Mouse (Mus musculus) urinary bladder, postnatal 36 days (tissue): ENCODE measurements around the gene Mfng.

ENCODE experiments used
- DNase-seq, 2 experiments: peaks; one replicate each; pipeline ENCODE4 v3.0.0; 2022; ENCODE audit warnings: low spot score in 2 of 2, mixed read lengths in 1 of 2

Gene Mfng

DNA sequence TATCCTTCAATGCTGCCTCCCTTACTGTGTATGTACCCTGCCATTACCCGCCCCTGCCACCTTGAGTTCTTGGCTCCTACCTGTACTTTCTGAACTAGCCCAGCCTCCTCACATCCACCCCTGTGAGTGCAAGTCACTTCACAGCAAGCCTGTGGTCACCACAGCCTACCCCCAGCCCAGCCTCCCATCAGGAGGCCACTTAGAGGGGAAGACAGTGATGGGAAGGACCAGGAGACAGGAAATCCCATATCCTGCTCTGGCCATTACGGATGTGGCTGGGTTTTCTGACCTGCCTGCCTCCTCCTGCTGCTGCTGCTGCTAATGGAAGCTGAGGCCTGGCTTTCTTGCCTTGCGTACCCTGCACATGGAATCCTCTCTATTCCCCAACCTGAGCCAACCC lies 14.8 kb upstream of the Mfng start:
- DNase-seq: no peak

DNA sequence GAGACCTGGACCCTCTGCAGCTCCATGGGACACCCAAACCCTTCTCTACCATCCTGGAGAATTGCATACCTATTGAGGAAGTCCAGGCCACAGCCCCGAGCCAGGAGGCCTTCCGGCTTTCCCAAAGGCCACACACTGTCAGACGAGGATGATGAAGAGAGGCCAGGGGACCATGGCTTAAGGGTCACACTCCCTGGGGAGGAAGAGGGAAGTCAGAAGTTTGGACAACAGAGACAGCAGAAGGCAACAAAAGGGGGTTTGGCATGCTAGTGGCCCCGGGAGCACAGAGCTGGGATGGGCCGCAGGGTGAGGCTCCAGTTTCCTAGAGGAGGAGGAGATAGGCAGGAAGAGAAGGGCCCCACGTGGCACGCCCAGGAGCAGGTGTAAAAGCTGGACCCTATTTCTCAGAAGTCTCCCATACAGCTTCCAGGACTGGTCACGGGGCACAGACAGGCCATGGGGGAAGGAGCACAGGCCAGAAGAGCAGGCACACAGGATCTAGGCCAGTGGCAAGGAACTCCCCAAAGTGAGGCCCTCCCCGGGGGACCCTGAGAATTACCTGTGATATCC lies 14.1 kb upstream of the Mfng start:
- DNase-seq: no peak

DNA sequence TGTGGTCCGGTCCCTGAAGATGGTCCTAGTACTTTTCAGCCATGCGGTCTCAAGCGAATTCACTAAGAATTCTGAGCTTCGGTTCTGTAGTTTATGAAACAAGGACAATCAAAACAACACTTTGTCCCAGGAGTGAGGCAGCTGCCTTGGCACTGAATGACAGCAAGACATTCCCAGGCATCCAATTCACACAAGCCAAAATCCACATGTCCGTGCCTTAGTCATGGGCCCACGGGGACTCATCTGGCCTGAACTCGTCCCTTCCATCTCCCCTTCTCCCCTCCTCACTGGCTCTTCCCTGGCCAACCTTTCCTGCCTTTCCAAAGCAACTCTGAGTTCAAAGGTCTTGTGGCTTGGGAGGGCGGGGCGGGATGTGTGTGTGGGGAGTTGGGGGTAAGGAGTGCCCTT lies 13.1 kb upstream of the Mfng start:
- peak in 1 of 2 experiments; percentile 37 for DNase-seq

DNA sequence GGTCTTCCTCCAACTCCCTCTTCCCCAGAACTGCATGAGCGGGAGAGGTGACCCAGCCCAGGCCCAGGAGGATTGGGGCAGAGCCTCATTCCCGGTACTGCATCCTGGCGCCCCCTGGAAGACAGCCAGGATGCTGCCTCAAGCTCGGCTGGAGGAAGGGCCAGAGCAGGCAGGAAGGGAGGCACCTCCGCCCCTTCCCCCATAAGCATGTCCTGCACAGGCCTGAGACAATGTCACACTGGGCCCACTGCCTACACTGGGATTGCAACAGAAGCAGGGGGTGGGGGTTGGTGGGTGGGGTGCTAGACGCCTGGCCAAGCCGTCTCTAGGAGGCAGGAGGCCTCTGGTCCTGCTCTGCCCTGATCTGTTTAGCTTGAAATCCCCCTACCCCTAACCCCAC lies 12.7 kb upstream of the Mfng start:
- peak in 1 of 2 experiments; percentile 74 for DNase-seq

DNA sequence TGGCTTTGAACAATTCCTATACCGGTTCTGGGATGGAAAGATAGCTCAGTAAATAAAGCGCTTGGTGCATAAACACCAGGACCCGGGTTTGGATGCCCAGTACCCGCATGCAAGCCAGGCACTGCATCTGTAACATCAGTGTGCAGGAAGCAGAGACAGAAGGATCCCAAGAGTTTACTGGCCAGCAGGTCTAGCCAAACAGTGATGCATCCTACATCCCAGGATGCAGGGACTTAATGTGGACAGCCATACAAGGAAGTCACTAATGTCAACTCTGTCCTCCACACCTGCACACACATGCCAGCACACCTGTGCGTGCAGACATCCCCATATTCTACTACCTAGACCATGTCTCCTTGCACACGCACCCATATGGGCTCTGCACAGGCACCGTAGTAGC lies 12.0 kb upstream of the Mfng start:
- no peak for DNase-seq

DNA sequence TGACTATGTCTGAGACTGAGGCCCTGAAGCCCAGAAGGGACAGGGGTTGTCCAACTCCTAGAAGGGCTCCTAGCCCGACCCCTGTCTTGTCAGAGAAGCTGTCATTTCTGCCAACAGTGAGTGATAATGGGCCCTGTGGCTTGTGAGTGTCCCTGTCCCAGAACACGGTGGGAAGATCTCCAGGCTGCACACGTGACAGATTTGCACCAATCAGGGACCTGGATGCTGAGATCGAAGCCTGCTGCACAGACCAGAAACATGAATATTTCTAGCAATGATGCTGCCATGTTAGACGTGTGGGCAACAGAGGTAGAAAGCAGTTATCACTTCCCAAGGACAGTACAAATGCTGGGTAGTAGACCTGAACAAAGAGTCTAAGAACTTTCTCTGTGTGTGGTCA lies 11.2 kb upstream of the Mfng start:
- DNase-seq: no peak

DNA sequence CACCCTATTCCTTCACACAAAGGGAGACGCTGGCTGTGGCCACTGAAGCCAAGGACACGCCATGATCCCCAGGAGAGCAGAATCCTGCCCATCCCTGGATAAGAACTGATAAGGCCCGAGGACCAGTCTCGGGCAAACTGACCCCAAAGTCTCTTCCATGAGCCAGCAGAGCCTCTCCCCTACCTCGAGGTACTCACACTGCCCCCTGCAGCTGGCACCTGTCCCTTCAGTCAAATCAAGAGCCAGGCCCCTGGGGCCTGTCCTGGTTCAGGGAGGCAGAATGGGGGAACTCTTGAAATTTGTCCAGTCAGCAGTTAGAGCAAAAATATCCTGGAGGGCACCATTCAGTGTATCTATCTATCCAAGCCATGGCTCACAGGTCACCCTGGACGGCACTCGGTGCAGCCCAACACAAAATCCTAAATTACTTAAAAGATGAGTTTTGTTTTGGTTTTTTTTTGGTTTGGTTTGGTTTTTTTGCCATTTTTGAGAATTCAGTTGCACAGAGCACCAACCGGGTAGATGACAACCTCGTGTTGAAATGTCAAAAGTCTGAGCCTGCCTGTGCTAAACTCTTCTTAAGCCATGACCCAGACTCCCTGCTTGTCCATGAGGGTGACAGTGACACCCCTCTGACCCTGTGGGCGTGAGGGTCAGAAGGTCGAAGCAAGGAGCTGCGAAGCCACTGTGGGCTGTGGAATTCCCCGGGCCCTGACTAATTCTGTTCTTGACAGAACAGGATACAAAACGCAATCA lies 9.3 kb upstream of the Mfng start:
- no peak for DNase-seq

DNA sequence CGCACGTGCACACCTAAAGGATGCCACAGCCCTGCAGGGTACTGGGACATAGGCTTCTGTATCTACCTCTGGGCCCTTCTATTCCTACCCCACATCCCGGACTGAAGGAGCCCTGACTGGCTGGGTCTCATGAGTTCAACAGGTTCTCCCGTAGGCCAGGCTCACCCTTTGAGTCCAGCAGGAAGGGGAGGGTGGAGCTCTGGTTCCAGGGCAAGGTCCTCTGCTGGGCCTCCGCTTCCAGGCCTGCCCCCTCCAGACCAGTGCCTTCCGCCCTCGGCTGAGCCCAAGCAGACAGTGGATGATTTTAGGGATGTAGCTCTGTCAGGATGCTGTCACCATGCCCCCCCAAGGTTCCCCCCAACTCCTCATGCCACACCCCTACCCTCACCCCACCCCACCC lies 7.6 kb upstream of the Mfng start:
- DNase-seq: no peak

DNA sequence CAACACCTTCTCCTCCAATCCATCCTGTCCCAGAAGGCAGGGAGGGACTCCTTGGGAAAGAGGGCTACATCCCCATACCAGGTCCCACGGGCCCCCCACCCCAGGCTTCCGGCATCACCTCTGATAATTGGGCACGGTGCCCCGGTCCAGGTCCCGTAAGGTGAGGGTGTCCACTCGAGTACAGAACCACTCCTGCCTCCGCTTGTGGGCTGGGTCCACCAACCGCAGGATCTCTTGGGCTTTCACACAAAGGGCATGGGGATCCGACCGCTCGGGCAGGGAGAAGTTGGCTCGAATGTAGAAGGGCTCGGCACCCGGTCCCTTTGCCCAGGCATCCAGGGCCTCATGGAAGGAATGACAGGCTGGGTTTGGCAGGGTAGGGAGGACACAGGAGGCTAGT lies 7.1 kb upstream of the Mfng start:
- no peak for DNase-seq

DNA sequence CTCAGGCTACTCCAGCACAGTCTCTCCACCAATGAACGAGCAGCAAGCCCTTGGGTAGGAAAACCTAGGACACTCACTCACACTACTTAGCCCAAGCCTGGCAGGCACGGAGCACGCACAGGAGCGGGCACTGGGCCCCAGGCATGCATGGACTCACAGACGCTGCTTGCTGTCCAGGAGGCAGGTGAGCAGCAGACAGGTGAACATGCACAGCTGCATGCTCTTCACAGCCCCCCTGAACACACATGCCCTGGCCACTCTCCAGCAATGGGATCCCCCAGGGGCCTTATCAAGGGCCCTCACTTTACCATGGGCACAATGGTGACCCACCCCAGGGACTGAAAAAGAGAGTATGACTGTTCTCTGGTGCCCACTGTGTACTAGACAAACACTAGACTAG lies 6.4 kb upstream of the Mfng start:
- DNase-seq: no peak

DNA sequence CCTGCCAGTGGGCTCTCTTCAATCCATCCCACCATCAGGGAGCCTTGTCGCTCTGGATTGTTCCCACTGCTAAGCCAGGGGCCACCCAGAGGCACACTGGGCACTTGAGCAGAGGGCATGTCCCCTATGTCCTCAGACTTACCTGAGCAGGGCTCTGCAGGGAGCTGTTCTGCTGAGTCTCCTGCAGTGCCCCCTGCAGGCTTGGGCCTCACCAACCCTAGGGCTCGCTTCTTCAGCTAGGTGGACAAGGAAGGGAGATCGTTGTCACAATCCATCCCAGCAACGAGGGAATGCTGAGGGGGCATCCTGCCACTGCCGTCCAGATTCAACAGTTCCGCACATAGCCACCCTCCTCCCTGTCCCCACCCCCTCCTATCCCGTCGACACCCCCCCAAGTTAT lies 6.0 kb upstream of the Mfng start:
- DNase-seq: no peak

DNA sequence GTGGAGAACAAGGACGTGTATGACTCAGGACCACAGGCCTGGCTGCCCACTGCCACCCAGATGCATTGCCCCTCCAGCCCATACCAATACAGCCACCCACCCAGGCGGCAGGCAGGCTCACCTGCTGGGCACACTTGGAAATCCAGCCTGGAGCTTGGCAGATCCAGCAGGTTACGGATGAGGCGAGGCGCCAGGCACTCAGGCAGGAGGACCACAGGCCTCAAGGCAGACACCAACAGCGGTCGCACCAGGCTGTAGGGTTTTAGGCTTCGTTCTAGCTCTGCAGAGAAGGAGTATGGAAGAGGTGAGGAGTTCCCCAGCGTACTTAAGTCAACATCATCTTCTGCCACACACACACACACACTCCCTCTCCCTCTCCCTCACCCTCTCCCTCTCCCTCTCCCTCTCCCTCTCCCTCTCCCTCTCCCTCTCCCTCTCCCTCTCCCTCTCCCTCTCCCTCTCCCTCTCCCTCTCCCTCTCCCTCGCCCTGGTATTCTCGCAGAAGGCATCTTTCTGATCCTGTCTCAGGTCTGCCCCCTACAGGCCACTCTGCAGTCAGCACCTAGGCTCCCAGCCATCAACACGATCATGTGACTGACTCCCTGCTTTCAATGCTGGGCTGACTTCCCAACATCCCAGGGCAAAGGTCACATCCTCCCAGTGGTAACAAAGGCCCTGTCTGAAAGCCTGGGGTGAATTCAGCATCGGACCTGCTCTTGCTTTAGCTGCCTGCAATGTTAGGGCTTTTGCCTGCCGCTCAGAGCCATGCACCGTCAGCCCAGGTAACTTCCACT lies 5.0 kb upstream of the Mfng start:
- peak; percentile 67 to 86 for DNase-seq

DNA sequence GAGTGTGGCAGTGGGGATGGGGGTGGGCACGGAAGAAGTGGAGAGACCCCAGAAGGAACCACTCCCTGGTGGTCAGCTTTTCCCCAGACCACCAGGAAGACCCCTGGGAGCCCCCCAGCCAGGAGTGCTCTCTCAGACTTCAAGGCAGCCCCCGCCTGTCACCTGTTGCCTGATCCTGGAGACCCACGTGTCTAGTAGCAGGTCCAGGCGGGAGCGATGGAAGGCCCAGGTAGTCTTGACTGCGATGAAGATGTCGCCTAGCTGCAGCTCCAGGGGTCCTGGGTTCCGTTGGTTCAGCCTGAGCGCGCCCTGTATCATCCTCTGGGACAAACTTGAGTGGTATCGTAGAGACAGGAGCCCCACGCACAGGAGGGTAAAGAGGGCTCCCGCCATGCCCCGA lies 419 bp downstream of the Mfng start:
- DNase-seq: no peak

DNA sequence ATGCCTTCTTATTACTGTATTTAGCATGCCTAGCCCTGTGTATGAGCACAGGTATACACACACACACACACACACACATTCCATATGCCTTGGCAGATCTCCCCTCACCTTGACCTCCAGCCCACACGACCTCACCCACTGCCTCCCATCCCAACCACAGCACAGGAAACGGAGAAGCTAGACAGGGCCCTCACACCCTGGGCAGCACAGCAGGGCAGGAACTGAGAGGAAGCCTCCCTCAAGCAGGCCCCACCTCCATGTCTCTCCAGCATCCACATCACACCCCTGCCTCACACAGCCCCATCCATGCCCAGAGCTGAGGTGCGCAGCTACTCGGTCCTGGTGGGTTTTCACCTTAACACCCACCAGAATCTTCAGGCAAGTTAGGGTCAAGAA lies 909 bp downstream of the Mfng start:
- DNase-seq: no peak

DNA sequence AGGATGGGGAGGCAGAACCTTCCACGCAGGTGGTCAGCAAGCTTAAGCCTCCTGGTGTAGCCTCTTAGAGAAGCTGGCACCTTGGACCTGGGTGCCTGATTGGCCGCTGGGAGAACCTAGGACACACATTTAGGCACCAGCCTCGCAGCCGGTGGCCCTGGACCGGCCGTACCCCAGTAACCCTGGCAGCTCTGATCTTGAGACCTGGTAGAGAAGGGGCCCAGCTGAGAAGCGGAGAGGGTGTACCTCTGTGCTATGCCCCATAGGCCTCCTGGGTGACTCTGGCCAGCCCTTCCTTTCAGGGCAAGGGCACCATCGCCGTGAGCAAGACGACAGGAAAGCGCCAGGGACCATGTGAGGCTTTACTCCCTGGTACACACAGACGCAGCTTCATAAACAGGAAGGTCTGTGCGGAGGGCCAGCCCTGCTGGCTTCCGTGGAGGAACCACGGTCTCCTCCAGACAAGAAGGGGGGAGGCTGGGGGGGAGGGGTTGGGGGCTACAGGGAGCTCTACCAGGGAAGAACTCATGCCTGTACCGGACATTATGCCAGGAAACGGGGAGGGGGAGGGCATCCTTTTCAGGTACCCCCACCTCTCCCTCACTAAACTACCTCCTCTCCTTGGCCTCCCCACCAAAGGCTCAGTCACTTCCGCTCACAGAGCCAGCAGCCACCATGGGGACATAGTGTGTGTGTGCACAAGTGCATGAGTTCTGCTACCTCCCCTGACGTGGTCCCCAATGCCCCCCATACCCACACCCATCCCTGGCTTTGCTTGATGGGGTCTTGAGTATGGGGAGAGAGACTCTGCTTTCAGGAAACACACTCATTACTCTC lies 1.5 kb downstream of the Mfng start:
- no peak for DNase-seq

DNA sequence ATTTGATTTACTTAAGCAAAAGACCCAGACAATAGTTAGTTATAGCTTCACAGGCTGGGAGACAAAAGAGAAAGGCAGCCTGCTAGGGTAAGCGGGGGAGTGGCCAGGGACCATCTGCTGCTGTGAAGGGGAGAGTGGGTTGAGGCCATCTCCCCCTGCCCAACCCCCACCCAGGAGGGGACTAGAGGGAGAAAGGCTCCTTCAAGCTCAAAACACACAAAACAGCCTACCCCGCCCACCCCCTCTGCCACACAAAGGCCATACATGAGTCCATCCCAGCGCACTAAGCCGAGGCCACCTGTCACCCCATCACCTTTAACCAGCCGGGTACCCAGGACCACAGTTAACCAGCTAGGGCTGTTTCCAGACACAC lies 2.3 kb downstream of the Mfng start:
- DNase-seq: no peak

DNA sequence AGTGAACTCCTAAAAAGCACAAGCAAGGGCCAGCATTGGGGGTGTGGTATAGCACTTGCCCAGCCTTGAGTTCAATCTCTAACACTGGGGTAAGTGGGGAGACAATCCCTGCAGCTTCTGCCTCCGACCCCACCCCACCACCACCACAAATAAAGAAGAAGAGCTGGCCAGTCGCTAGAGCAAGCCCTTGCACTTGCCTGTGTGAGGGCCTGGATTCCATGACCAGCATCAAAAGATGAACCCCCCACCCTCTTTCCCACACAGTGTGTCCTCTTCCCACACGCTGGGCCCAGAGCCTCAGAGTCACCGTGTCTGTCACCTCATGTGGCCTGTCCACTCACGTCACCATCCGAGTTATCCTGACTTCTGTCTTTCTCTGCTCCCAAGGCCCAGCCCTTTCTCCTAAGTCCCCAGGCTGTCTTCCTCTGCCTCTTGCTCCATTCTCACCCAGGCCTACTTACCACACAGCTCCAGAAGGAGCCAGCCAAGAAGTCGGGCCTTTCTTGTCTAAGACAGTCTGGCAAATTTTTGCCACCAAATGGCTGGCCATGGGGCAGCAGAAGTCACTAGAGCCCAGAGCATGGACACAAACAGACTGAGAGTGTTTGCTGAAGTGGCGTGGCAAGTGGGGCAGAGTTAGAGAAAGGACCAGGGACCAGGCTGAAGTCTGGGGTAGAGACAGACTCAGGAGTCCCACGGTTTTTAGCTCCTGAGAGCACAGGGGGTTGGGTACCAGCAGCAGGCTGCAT lies 2.9 kb downstream of the Mfng start:
- DNase-seq: no peak

DNA sequence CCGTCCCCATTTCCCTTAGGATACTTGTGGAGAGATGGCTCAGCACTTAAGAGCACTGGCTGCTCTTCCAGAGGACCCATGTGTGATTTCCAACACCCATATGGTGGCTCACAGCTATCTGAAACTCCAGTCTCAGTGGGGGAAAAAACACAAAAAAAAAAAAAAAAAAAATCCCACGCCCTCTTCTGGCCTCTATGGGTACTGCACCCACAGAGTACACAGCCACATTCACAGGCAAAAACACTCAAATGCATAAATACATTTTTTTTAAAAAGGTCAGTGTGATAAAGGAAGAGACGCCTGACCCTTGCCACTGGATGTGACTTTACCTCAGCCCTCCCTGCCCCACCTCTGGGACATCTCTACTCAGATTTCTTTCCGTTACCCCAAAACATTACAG lies 4.2 kb downstream of the Mfng start:
- DNase-seq: no peak

DNA sequence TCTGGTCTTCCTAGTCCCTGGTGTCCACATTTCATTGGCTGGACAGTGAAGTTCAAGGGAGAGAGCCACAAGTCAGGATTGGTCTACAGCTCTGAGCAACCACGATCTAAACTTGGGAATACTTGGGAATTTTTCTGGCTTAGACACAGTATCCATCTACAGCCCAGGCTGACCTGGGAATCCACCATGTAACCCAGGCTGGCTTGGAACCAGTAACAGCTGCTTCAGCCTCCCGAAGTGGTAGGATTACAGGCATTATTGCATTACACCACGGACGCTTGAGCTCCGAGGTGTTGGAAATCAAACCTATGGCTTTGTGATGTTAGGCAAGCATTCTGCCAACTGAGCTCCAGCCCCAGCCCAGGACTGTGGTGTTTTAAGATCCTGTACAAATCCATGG lies 9.6 kb downstream of the Mfng start:
- DNase-seq: no peak

DNA sequence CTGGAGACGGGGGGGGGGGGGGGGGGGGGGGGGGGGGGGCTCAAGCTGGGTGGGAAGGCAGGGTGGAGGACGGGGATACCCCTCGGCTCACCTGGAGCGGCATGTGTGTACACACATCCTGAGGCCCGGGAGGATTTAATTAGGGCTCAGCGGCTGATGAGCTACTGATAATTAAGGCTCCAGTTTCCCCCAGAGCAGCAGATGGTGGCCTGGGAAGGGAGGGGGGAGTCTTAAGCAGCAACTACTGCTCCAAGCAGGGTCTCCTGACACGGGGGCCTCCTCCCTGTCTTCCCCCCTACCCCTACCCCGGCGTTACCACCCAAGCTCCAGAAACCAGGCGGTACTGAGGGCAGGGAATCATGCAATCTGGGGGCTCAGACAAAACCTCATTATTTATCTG lies 10.1 kb downstream of the Mfng start:
- DNase-seq: no peak

DNA sequence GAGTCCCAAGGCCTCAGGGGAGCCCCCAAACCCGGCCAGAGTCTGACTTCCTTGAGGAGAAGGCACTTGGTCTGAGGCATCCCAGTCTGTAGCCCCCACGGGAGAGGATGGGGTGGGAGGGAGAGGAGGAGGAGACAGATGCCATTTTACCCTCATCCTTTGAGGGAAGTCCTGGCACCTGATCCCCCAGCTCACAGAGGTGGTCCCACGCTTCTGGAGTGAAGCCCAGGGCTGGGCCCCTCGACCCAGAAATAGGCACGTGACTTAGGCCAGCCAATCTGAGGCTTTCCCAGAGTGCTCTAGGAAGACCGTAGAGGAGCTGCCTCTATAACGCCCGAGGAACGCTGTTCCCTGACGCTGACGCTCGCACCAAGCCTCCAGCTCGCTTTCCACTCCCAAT lies 12.2 kb downstream of the Mfng start:
- no peak for DNase-seq

DNA sequence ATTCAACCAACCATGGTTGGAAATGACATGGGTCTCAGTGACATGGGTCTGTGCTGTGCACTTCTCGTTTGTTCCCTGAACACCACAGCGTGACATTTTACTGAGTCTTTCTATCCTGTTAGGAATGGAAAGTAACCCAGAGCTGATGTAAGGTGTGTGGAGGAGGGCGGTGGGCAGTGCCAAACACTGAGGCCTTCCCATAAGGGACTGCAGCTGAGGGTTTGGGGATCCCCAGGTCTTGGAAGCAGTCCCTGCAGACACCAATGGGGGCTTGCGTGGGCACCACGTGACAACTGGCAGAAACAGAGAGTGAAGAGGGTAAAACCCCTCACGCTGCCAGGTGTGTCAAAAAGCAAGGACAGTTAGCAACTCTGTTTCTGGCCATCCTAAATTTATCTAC lies 15.1 kb downstream of the Mfng start:
- DNase-seq: no peak
